In the genomic region with DNA sequence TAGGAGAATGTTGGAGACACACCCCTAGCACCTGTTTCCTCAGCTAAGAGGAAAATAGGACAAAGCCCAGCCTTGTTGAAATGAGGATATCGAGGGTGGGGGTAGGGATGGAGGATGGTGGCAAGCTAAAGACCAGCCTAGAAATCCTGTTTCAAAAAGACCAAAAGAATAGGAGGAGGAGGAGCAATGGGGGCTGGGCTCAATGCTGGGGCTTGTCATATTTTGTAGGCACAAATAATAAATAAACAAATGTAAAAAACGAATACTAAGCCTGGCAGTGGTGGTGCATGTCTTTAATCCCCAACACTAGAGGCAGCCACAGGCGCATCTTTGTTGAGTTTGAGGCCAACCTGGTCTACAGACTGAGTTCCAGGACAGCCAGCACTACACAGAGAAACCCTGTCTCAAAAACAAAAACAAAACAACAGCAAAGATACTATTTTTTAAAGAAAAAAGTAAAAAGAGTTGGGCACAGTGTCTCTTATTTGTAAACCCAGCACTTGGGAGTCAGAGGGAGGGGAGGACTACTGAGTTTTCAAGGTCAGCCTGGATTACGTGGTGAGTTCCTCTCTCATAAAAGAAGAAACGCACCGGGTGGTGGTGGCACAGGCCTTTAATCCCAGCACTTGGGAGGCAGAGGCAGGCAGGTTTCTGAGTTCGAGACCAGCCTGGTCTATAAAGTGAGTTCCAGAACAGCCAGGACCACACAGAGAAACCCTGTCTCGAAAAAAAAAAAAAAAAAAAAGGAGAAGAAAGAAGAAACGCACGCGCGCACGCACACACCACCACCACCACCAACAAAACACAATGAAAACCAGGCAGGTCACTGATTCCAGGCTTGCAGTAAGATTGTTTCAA, we compare ENCODE assay signal across 8 mouse cellular contexts. TPM values are rescaled to one million over a fixed set of nuclear protein-coding genes. Genes with fewer than 3 reads are reported as not detected.
DNase-seq lines count a peak whose midpoint lies in the region; ATAC-seq and TF ChIP-seq lines count a peak whose summit lies in the region.

No protein-coding gene starts in this region.

- H3K4me1 ChIP-seq in kidney, embryonic 16.5 days (ENCODE audit: insufficient read depth, low read length), result peaks cover 20% of the 10 kb centered on the region
- H3K4me1 ChIP-seq in brown adipose tissue, adult 24 weeks (ENCODE audit: control insufficient read depth, insufficient read depth, insufficient read length, low read length), result no peaks in the 10 kb centered on the region; the same call in 1 of the 2 replicates
- peaks cover 4% of the 10 kb centered on the region; the same call in 1 of the 2 replicates for H3K4me1 ChIP-seq in heart, postnatal 0 days (ENCODE audit: control insufficient read depth, insufficient read depth)
- H3K4me1 ChIP-seq in midbrain, embryonic 12.5 days, result peaks cover 27% of the 10 kb centered on the region

- TF ChIP-seq EP300 in heart, postnatal 0 days (IDR thresholded peaks at IDR 0.05; ENCODE audit: low read depth), result no peak

- peaks cover 4% of the 10 kb centered on the region; the same call in 1 of the 2 replicates for H3K27me3 ChIP-seq in kidney, embryonic 16.5 days (ENCODE audit: insufficient read depth, low read length)
- H3K27me3 ChIP-seq in heart, postnatal 0 days (ENCODE audit: control insufficient read depth, insufficient read depth, low read length), result peaks cover 21% of the 10 kb centered on the region; the same call in 1 of the 2 replicates
- peaks cover 15% of the 10 kb centered on the region for H3K27me3 ChIP-seq in midbrain, embryonic 12.5 days

- no peak for TF ChIP-seq CTCF in heart, postnatal 0 days (IDR thresholded peaks at IDR 0.05; ENCODE audit: low read depth)

- DNase-seq in kidney, postnatal 10 days, result no peak
- no peak for DNase-seq in heart, postnatal 0 days (ENCODE audit: low spot score)
- no peak for DNase-seq in right cerebral cortex, adult 18-20 months
- DNase-seq in frontal cortex, adult 2 months (ENCODE audit: extremely low spot score in 1 of 2, low spot score in 1 of 2), result no peak
- DNase-seq in lung, adult 18-20 months, result no peak

- WGBS in kidney, embryonic 16.5 days, result 82% methylated on average over 13 of the region's 13 CpGs
- 76% methylated on average over 13 of the region's 13 CpGs for WGBS in heart, postnatal 0 days
- 78% methylated on average over 12 of the region's 13 CpGs for WGBS in midbrain, embryonic 12.5 days

- H3K4me2 ChIP-seq in kidney, embryonic 16.5 days (replicated peaks; ENCODE audit: low read depth, low read length), result peak overlapping the region; percentile 74
- peak overlapping the region; percentile 59 for H3K4me2 ChIP-seq in heart, postnatal 0 days (ENCODE audit: low read depth, low read length)
- H3K4me2 ChIP-seq in midbrain, embryonic 12.5 days (replicated peaks), result peak overlapping the region; percentile 77

- peak overlapping the region; percentile 73 for H3K27ac ChIP-seq in kidney, embryonic 16.5 days (ENCODE audit: low read length)
- H3K27ac ChIP-seq in brown adipose tissue, adult 24 weeks (replicated peaks; ENCODE audit: low read depth, low read length), result peak overlapping the region; percentile 65
- peak overlapping the region; percentile 95; the same call in 1 of the 2 replicates for H3K27ac ChIP-seq in heart, postnatal 0 days (ENCODE audit: low read depth)
- H3K27ac ChIP-seq in midbrain, embryonic 12.5 days (replicated peaks), result peak overlapping the region; percentile 95

- H3K36me3 ChIP-seq in kidney, embryonic 16.5 days (ENCODE audit: insufficient read depth, low read length), result peaks cover 12% of the 10 kb centered on the region
- peaks cover 19% of the 10 kb centered on the region for H3K36me3 ChIP-seq in heart, postnatal 0 days (replicated peaks; ENCODE audit: control insufficient read depth, insufficient read depth, low read length)
- H3K36me3 ChIP-seq in midbrain, embryonic 12.5 days, result peaks cover 11% of the 10 kb centered on the region

- H3K4me3 ChIP-seq in kidney, embryonic 16.5 days (ENCODE audit: low read length), result peak overlapping the region; percentile 66
- peak overlapping the region; percentile 51 for H3K4me3 ChIP-seq in brown adipose tissue, adult 24 weeks (ENCODE audit: insufficient read depth, low read depth, low read length)
- H3K4me3 ChIP-seq in heart, postnatal 0 days (ENCODE audit: low read depth, low read length), result no peak overlapping the region; the same call in 1 of the 2 replicates
- H3K4me3 ChIP-seq in midbrain, embryonic 12.5 days, result peak overlapping the region; percentile 59

- H3K9ac ChIP-seq in kidney, embryonic 16.5 days (replicated peaks; ENCODE audit: low read length), result peak overlapping the region; percentile 81
- no peak overlapping the region; the same call in 1 of the 2 replicates for H3K9ac ChIP-seq in heart, postnatal 0 days (replicated peaks; ENCODE audit: low read depth, low read length)
- peak overlapping the region; percentile 73 for H3K9ac ChIP-seq in midbrain, embryonic 12.5 days (replicated peaks)

- no peaks in the 10 kb centered on the region for H3K9me3 ChIP-seq in kidney, embryonic 16.5 days (ENCODE audit: low read length)
- no peaks in the 10 kb centered on the region for H3K9me3 ChIP-seq in heart, postnatal 0 days (replicated peaks; ENCODE audit: control insufficient read depth, low read length)
- H3K9me3 ChIP-seq in midbrain, embryonic 12.5 days, result no peaks in the 10 kb centered on the region

- no peak for ATAC-seq in kidney, embryonic 16.5 days (ENCODE audit: low FRiP score, low TSS enrichment)
- no peak for ATAC-seq in heart, postnatal 0 days (ENCODE audit: insufficient read depth, low read depth)
- ATAC-seq in midbrain, embryonic 12.5 days (ENCODE audit: low FRiP score, low read depth), result no peak

RNA-seq across cellular contexts. Expression of a gene that starts 0.9 kb away (rescaled TPM):
- polyA plus RNA-seq in kidney, embryonic 16.5 days (2015; fragmentation: Nextera tagmentation; extraction: Ambion mirVana), result 29.8 and 34.7 TPM in 2 replicates
- 4.6 and 6.0 TPM in 2 replicates for polyA plus RNA-seq in brown adipose tissue, adult 24 weeks (2012; ENCODE audit: insufficient read depth, insufficient read length, missing spikeins)
- 5.9 and 6.4 TPM in 2 replicates for total RNA-seq in heart, postnatal 0 days (2014; rRNA removed; ENCODE audit: low replicate concordance)
- 12.3 and 12.8 TPM in 2 replicates for polyA plus RNA-seq in heart, postnatal 0 days (2015; fragmentation: Nextera tagmentation; extraction: Ambion mirVana)
- 28.7 and 29.4 TPM in 2 replicates for polyA plus RNA-seq in midbrain, embryonic 12.5 days (2016; fragmentation: Nextera tagmentation; extraction: Ambion mirVana)
- 10.6 and 12.3 TPM in 2 replicates for polyA plus RNA-seq in frontal cortex, adult 2 months (2012; rRNA removed)

RNA-seq across cellular contexts. Expression of a gene that starts 5.5 kb away (rescaled TPM):
- polyA plus RNA-seq in kidney, embryonic 16.5 days (2015; fragmentation: Nextera tagmentation; extraction: Ambion mirVana), result 2.1 and 2.6 TPM in 2 replicates
- 0.91 and 2.3 TPM in 2 replicates for polyA plus RNA-seq in brown adipose tissue, adult 24 weeks (2012; ENCODE audit: insufficient read depth, insufficient read length, missing spikeins)
- total RNA-seq in heart, postnatal 0 days (2014; rRNA removed; ENCODE audit: low replicate concordance), result not detected in 2 replicates
- 0.37 and 1.1 TPM in 2 replicates for polyA plus RNA-seq in heart, postnatal 0 days (2015; fragmentation: Nextera tagmentation; extraction: Ambion mirVana)
- 3.2 and 3.8 TPM in 2 replicates for polyA plus RNA-seq in midbrain, embryonic 12.5 days (2016; fragmentation: Nextera tagmentation; extraction: Ambion mirVana)
- 1.9 and 2.0 TPM in 2 replicates for polyA plus RNA-seq in frontal cortex, adult 2 months (2012; rRNA removed)

RNA-seq across cellular contexts. Expression of a gene that starts 8.7 kb away (rescaled TPM):
- polyA plus RNA-seq in kidney, embryonic 16.5 days (2015; fragmentation: Nextera tagmentation; extraction: Ambion mirVana), result 6.3 and 7.8 TPM in 2 replicates
- 1.3 and 3.3 TPM in 2 replicates for polyA plus RNA-seq in brown adipose tissue, adult 24 weeks (2012; ENCODE audit: insufficient read depth, insufficient read length, missing spikeins)
- 2.9 and 3.8 TPM in 2 replicates for total RNA-seq in heart, postnatal 0 days (2014; rRNA removed; ENCODE audit: low replicate concordance)
- polyA plus RNA-seq in heart, postnatal 0 days (2015; fragmentation: Nextera tagmentation; extraction: Ambion mirVana), result 5.6 and 6.8 TPM in 2 replicates
- 6.1 and 6.3 TPM in 2 replicates for polyA plus RNA-seq in midbrain, embryonic 12.5 days (2016; fragmentation: Nextera tagmentation; extraction: Ambion mirVana)
- polyA plus RNA-seq in frontal cortex, adult 2 months (2012; rRNA removed), result 2.0 and 2.4 TPM in 2 replicates

RNA-seq across cellular contexts. Expression of a gene that starts 12.3 kb away (rescaled TPM):
- polyA plus RNA-seq in kidney, embryonic 16.5 days (2015; fragmentation: Nextera tagmentation; extraction: Ambion mirVana), result 41.6 and 46.0 TPM in 2 replicates
- not detected in 2 replicates for polyA plus RNA-seq in brown adipose tissue, adult 24 weeks (2012; ENCODE audit: insufficient read depth, insufficient read length, missing spikeins)
- 7.5 and 11.7 TPM in 2 replicates for total RNA-seq in heart, postnatal 0 days (2014; rRNA removed; ENCODE audit: low replicate concordance)
- polyA plus RNA-seq in heart, postnatal 0 days (2015; fragmentation: Nextera tagmentation; extraction: Ambion mirVana), result 5.0 and 5.7 TPM in 2 replicates
- 123 and 131 TPM in 2 replicates for polyA plus RNA-seq in midbrain, embryonic 12.5 days (2016; fragmentation: Nextera tagmentation; extraction: Ambion mirVana)
- 57.6 and 61.6 TPM in 2 replicates for polyA plus RNA-seq in frontal cortex, adult 2 months (2012; rRNA removed)

RNA-seq across cellular contexts. Expression of a gene that starts 28.4 kb away (rescaled TPM):
- polyA plus RNA-seq in kidney, embryonic 16.5 days (2015; fragmentation: Nextera tagmentation; extraction: Ambion mirVana), result 21.6 TPM in 2 replicates
- 0.59 TPM in 1 of 2 replicates, not detected in the other for polyA plus RNA-seq in brown adipose tissue, adult 24 weeks (2012; ENCODE audit: insufficient read depth, insufficient read length, missing spikeins)
- not detected in 2 replicates for total RNA-seq in heart, postnatal 0 days (2014; rRNA removed; ENCODE audit: low replicate concordance)
- polyA plus RNA-seq in heart, postnatal 0 days (2015; fragmentation: Nextera tagmentation; extraction: Ambion mirVana), result 0.26 and 0.51 TPM in 2 replicates
- 89.8 and 98.3 TPM in 2 replicates for polyA plus RNA-seq in midbrain, embryonic 12.5 days (2016; fragmentation: Nextera tagmentation; extraction: Ambion mirVana)
- 57.8 and 68.7 TPM in 2 replicates for polyA plus RNA-seq in frontal cortex, adult 2 months (2012; rRNA removed)
